Mouse (Mus musculus) layer of hippocampus, adult 9-11 months (tissue): ENCODE measurements around the gene Cda.
"Not testable (repeated sequence)": the region's sequence is repeated elsewhere in the genome, so short reads cannot be mapped to it uniquely, and the experiment has no call there.

Experiments used
- DNase-seq: peaks from one replicate; pipeline ENCODE4 v3.0.0; 2022

The Cda gene

DNA sequence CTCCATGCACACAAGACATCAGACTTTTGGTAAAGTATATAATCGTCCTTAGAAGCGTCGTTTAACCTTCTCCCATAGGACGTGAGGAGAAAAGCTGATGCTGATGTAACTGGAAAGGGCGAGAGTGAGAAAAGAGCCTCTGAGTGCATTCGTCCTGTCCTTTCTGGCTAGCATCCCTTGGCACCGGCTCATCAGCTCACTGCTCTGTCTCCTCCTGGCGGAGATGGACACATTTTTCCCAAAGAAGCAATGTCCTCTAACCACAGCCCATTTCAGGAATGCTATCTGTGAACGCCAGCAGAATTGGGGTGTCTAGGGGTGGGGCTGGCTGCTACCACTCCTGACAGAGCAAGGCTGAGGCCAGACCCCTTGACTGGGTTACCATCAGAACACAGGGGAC, 36.1 kb downstream of the Cda start:
- DNase-seq: no peak

- DNase-seq: no peak
Measured at GRCm38 (mm10) chr4:138330264-138330671, 37.5 kb downstream of the Cda start.

DNA sequence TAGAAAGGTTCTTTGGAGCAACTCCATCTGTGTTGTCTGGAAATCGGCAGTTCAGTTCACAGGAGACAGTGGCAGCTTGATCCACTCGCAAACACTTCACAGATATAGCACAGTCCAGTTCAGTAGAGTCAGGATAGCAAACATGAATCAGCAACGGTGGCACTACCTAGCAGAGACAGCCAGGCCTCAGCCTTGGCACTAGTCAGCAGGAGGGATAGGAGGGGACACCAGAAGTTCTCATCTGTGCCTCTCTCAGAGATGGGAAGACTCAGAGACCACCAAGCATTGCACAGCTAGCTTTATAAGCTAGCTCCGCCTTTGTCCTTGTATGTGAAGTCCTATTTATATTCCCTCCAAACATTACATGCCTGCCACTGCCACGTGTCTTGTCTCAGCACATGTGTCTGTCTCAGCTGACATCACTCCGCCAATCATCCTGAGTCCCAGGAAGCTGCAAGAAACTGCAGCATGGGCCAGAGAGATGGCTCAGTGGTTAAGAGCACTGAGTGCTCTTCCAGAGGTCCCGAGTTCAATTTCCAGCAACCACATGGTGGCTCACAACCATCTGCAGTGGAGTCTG, 39.8 kb downstream of the Cda start:
- DNase-seq: no peak

GRCm38 (mm10) chr4:138327155-138327554, 40.6 kb downstream of the Cda start:
- not testable (repeated sequence) for DNase-seq

DNA sequence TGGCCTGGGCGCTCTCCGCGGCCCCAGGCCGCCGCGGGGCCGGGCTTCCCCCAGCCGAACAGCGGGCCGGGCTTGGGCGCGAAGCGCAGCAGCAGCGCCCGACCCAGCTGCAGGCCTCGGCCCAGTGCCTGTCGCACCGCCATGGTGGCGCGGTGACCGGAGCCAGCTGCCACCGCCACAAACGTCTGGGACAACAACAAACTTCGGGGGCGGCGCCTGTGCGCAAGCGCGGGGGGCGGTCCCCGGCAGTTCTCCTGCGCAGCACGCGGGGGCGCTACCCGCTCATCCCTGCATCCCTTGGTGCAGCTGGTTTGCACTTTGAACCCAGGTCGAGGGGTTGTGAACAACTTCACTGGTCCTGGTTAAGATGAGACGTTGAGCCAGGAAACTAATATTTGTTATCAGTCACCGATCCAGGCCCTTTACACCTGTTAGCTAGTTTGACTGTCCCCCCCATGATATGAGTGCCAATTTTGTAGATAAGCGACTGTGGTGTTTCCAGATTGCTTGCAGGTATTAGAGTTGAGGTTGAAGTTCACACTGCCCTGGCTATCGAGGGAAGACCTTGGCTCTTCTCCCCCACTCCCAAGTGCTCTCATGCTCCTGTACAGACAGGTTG, 41.6 kb downstream of the Cda start, which contains the start of gene Pink1:
Gene Pink1 (minus strand): TSS at position 231 of the 619 bp plus-strand sequence.
- peak; percentile 90 for DNase-seq

- DNase-seq: peak; percentile 95
Measured at GRCm38 (mm10) chr4:138325466-138326076, 42.2 kb downstream of the Cda start.

GRCm38 (mm10) chr4:138324451-138324850, 43.3 kb downstream of the Cda start:
- no peak for DNase-seq

DNA sequence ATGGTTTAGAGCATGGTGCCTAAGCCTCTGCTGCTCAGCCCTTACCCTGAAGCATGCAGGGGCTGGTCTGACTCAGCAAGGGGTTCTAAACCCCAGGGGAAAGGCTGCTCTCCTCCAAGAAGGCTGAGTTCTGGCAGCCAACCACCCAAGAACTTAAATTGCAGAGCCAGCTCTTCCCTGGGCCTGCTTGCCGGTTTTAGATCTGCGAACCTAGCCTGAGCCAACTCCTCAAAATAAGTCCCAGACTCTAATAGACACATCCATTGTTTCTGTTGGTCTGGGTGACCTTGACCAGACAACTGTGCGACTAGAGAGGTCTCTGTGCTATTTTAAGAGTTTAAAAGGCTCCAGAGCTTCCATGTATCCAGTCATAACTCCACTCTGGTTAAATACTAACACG, 44.0 kb downstream of the Cda start:
- no peak for DNase-seq

DNA sequence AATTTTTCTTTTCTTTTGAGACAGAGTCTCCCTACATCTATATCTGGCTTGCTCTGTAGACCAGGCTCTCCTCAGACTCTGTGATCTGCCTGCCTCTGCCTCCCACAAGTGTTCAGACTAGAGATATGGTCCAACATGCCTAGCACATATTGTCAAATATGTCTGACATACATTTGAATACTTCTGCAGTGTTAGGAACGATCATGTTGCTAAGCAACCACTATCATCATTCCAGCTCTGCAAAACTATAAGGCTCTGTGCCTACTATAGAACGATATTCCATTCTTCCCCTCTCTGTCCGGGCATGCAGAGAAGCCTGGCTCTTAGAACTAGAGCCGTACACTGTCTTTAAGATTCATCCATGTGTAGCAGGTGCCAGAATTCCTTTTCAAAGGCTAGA, 45.1 kb downstream of the Cda start:
- no peak for DNase-seq

DNA sequence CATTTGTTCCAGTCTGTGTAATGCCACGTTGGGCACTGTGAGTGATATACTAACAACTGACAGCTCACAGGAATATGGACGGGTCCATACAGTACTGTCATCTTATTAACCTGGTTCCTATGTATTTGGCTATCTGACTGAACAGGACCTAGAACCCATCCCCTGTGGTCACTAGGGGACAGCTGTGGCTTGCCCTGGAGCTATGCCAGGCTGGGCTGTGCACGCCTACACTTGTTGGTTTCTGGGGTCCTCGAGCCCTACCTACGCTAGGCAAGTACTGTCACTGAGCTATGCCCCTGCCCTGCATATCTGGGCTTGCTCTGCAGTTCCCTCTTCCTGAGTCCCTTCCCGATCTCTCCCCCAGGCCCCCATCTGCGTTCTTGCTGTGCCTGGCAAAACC, 46.3 kb downstream of the Cda start:
- no peak for DNase-seq

GRCm38 (mm10) chr4:138320711-138321110, 47.1 kb downstream of the Cda start:
- DNase-seq: no peak

DNA sequence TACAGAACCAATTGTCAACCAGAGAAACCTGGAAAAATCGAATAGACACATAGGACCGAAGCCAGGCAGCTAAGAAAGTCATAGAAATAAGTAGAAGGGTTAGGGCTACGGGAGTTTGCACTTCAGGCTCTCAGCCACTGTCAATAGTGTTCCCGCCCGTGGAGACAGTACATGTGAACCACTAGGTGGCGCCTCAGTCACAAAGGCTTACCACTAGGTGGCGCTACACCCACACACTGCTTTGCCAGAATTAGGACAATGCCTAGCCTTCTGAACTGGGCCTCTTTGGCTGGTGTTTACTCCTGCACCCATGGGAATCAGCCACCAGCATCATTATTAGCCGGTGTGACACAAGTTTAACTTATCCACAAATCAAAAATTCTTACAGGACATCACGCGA, 48.3 kb downstream of the Cda start:
- DNase-seq: peak; percentile 76

DNA sequence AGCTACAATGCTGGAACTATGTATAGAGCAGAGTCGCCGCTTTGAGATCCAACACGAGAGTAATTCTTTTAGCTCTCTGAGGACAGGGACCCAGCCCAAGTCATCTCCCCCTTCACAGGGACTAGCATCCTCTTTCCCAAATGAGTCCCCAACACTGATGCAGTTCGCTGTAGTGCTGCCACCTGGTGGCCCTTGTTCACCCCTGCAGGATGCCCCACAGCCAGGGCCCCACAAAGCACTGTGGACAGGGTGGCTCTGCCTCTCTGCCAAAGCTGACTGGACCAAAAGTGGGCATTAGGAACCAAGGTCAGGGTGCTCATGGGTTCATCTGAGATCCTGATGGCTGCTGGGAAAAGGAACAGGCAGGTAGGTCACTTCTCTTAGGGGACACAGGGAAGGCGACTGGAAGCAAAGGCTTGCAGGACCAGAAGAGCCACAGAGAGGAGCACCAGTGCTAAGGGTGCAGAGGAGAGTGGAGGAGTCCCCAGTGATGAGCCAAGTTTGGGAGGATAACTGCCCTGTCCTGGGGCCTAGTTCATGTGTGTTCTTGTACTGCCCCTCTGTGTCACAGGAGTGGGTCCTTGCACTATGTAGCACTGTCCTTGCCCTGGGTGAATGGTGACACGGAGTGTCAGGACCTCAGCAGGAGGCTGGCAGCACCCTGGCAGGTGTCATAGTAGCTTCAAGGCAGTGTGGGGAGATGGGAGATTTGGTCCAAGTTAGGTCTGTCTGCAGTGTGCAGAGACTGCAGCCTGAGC, 49.1 kb downstream of the Cda start:
- no peak for DNase-seq

- DNase-seq: no peak
Measured at GRCm38 (mm10) chr4:138316369-138316768, 51.4 kb downstream of the Cda start.

GRCm38 (mm10) chr4:138315781-138316180, 52.0 kb downstream of the Cda start:
- DNase-seq: no peak

DNA sequence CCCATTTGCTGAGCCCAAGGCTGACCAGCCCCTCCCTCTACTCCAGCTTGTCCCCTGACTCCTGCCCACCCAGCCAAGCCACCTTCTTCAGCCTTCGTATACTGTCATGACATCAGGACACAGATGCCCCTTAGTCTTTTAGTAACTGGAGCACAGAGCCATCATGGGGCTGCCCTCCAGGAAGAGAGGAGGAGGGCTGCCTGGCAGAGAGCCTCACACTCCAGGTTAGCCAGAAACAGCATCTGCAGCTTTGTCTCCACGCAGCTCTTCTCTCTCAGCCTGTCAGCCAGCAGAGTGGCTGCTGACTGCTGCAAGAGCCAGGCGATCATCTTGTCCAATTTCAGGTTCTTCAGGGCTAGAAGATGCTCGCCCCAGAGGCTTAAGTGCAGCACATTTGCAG, 54.0 kb downstream of the Cda start:
- no peak for DNase-seq

DNA sequence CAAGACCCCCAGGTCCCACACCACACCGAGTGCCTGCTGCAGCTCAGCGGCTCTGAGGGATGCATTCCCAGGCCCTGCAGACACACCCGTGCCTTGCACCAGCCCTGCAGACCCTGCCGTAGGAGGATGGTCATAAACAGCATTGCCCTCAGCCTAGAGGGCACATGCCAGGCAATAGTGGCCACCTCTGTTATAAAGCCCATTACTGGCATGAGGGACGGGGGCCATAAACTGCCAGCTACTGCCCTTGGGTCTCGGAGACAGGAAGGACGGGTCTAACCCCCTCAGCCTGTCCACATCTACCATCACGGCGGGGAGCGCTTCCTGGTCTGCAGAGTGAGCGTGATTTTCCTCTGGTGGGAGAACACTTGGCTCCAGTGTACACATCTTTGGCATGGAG, 54.8 kb downstream of the Cda start:
- DNase-seq: no peak

GRCm38 (mm10) chr4:138312105-138312504, 55.7 kb downstream of the Cda start:
- DNase-seq: no peak

GRCm38 (mm10) chr4:138311595-138311994, 56.2 kb downstream of the Cda start:
- DNase-seq: no peak

GRCm38 (mm10) chr4:138310311-138310910, 57.4 kb downstream of the Cda start:
- DNase-seq: no peak

DNA sequence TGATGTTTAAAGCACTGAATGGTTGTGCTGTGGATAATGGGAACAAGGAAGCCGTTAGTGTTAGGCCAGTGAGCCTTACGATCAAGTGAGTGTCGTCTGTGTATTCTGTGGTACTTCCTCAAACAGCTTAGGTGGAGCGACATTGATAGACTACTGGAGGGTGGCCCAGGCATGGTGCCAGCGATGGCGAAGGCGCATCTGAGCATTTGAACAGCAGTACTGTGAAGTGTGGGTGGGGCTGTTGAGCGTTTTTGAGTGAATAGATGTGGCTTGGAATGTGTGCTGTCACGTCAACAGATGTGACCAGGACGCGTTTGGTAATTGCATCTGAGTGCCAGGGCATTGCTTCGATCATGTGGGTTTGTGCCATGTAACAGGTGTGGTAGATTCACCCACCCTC, 60.1 kb downstream of the Cda start:
- DNase-seq: no peak

DNA sequence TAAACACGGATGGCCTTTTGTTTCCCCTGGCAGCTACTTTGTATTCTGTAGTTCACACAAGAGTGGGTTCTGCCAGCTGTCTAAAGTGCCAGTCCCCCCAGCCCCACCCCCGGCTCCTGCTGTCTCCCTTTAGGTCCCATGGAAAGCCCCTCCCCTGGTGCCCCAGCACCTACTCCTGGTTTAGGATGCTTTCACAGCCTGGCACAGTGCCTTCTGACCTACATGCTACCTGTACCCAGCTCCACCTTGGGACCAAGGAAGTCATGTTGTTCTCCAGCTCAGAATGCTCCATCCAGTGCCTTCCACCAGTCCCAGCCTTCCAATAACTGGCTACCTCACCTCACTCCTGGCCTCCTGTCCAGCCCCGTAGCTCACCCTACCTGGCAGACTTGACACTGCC, 60.8 kb downstream of the Cda start:
- DNase-seq: no peak

GRCm38 (mm10) chr4:138304340-138305104, 63.3 kb downstream of the Cda start, which contains the start of gene Ddost:
Ddost (plus strand) TSS chr4:138304730.
- peak; percentile 99 for DNase-seq
